Mouse (Mus musculus) urinary bladder, postnatal 25 days (tissue): ENCODE results near the gene Trpv4.

Experiments used
- DNase-seq: peaks from one replicate; pipeline ENCODE4 v3.0.0; 2022; ENCODE audit warnings: low spot score

Trpv4 gene

DNA sequence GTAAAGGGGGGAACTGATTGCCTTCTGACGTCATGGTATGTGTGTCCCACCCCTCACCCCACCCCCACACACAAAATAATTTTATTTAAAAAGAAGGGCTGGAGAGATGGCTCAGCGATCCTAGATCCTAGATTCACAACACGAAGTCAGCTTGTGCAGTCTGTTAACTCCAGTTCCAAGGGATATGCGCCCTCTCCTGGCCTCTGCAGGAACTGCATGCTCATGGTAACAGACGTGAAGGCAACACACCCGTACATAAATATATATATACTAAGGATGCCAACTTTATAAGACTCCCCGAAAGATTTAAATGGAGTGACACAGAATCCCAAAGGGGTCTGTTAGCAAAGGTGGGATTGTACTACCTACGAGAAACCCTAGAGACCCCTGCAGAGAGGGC, 39.4 kb downstream of the Trpv4 start:
- peak; percentile 69 for DNase-seq

DNA sequence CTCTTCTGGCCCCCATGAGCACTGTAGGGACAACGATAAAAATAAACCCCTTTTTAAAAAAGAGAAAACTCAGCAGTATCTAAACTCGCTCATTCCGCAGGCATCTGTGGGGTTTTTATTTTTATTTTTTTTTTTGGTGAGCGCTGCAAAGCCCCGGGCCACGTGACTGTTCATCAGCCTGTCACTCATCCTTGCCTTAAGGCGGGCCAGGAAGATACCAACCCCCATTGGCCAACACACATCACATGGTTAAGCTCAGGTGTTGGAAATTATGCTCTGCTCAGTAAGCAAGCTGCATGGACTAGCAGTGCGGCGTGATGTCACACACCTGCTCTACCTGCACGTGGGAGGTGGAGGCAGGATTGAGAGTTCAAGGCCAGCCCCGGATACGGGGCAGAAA, 40.4 kb downstream of the Trpv4 start:
- DNase-seq: no peak

- no peak for DNase-seq
These were observed 41.7 kb downstream of the Trpv4 start for GRCm38 (mm10) chr5:114616336-114617061.

- DNase-seq: no peak
These were observed 43.4 kb downstream of the Trpv4 start for GRCm38 (mm10) chr5:114614863-114615262.

DNA sequence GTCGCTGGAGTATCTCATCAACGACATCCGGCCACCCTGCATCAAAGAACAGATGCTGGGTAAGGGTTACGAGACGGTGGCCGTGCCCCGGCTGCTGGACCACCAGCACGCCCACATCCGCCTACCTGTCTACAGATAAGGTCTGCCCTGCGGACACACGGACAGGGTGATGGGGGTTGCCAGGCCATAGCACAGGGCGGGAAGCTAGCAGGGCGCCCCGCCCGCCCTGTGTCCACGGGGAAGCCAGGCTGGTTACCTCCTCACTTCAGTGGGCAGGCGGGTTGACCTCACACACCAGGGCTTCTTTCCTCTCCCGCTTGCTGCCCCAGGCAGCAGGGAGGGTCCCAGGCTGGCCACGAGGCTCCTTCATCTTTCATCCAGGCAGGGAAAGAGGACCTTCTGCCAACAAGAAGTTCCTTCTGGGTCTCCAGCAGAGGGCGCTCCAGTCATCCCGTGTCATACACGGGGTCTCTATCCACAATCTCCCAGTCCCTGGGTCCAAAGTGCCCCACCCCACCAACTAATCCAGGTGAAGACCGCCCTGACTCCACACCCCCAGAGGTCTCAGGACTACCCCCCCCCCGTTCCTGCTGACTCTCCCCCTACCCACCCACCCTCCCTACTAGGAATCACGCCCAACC, 46.1 kb downstream of the Trpv4 start:
- DNase-seq: peak; percentile 42

DNA sequence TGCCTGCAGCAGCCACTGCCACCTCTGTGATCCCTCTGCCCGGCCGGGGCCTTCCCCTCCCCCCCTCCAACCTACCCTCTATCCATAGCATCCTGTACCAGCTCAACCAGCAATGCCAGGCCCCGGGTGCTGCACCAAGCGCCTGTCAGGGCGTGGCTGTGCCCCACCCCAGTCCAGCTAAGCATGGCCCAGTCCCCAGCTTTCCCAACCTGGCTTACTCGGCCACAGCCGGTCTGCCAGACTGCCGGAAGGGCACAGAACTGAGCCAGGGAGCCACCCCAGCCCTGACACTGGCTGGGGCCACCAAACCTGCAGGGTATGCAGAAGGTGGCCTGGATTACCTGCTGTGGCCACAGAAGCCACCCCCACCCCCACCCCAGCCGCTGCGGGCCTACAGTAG, 47.0 kb downstream of the Trpv4 start:
- DNase-seq: no peak

GRCm38 (mm10) chr5:114608516-114608915, 49.7 kb downstream of the Trpv4 start:
- peak; percentile 77 for DNase-seq

GRCm38 (mm10) chr5:114607651-114608050, 50.6 kb downstream of the Trpv4 start:
- DNase-seq: no peak

- DNase-seq: no peak
These were observed 52.2 kb downstream of the Trpv4 start for GRCm38 (mm10) chr5:114605981-114606380.

DNA sequence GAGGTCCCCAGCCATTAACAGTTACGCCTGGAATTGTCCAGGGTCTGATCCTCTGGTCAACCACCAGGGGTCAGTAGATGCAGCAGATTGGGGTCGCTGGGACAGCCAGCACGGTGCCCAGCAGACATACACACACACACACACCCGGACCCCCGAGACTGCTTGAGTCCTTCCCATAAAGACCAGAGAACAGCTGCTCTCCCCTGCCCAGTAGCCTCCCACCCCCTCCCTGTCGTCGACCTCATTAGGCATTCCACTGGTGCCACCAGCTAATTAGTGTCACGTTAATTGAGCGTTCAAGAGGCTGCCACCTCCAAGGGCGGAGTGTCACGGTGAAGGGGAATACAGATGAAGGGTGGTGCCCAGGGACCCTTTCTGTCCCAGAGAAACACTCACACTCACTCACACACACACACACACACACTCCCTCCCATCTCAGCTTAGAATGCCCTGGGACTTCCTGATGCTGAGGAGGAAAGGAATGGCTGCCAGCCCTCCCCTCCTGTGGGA, 53.4 kb downstream of the Trpv4 start:
- no peak for DNase-seq

- DNase-seq: no peak
These were observed 54.2 kb downstream of the Trpv4 start for GRCm38 (mm10) chr5:114603975-114604374.

DNA sequence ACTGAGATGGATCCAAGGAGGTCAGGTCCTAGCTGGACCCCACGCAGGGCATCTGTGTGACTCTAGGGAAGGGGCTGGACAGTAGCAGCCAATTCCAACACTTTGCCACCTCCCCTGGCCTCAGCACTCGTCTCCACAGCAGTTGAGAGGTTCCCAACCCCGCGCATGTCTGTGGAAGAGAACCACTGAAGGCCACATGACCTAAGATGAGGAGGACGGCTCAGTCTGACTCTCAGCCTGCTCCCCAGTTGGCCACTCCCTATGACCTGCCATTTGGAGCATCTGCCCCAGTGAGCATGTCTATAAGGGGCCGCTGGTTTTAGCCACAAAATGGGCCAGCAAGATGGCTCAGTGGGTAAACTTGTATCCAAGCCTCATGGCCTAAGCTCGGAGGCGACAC, 56.2 kb downstream of the Trpv4 start:
- no peak for DNase-seq

DNA sequence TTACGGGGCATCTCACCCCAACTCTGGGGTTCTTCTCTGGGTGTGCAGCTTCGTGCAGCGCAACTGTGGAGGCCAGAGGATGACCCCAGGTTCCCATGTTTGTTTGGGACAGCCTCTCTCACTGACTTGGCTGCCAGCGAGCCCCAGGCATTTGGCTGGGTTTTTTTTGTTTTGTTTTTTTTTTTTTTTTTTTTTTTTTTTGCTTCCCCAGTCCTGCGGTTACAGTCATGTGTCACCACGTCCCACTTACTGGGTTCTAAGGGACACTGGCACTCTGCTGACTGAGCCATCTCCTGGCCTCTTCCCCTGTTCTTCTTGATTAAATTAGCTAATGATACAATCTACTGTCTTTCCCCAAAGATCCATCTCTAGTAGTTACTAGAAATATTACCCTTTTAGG, 60.6 kb downstream of the Trpv4 start:
- DNase-seq: no peak

DNA sequence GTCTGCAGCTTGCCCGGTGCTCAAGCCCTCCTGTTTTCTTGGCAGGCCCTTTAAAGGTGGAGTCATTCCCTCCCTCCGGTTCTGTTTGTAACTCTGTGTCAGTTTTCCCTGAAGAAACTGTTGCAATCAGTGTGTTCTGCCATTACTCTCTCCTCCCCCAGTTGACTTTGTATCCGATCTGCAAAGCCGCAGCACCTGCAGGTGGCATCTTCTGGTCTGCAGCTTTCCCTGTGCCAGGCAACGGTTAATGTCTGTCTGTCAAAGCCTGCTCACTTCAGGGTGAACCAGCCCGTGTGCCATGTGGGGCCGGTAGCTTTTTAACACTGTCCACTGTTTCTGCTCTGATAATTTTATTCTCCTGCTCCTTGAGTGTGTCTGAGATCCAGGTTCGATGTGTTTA, 61.0 kb downstream of the Trpv4 start:
- DNase-seq: no peak

DNA sequence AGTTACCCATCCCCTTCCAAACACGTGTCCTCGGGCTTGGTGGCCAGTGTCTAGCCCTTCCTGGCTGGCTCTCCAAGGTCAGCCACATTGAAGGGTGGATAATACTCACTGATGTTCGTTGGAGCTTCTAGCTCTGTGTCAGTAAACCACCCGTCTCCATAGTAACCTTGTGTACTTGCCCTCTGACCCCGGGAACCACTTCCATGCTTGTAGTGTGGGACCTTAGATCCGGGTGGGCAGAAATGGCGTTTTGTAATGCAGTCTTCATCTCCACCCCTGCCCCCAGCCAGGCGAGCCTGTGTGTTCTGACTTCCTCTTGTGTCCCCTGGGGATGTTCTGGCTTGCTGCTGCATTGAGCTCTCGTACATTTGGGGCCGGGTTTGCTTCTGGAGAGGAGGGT, 61.6 kb downstream of the Trpv4 start:
- no peak for DNase-seq

DNA sequence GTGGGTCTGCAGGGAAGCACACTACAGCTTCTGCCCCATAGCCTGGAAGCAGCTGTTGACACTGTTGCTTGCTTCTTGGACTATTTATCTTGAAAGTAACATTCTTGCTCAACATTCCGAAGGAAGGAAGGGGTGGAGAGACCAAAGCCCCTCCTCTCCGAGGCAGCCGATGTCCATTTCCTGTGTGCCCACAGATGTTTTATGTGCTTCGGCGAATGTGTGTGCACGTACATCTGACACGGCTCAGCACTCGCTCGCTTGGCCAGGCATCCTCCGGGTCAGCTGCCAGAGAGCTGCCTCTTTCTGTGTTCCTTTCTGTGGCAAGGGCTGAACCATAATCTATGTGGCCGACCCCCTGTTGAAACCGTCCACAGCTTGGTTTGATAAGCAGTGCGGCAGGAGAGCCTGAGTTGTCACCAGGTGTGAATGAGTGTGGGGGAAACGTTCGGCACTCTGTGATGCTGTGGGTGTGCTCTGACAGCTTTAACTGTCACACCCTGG, 63.4 kb downstream of the Trpv4 start:
- no peak for DNase-seq

- no peak for DNase-seq
These were observed 64.3 kb downstream of the Trpv4 start for GRCm38 (mm10) chr5:114593949-114594348.

DNA sequence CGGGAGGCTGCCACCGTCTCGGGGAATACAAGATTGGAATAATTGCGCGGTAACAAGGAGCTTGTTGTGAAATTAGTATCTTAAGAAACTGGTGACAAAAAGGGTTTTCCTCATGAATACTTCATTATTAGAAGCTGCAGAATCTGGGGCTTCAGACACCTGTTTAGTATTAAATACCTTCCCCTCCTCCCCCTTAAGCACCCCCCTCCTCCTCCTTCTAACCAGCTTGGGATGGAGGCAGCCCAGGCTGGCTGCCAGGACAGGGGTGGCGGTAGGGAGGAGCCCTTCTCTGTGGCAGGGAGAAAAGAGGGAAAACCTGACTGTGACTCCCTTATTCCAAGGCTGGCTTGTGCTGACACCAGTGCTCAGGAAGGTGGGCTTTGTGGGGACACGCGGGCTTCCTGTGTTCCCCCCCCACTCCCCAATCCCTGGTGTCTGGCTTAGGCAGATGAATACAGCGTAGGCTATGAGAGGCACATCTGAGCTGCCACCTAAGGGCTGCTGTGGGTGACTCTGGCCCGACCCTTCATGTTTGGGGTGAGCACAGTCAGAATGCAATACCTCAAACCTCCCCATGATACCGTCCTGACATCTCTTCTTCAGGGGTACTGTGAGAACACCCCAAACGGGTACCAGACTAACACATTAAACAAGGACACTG, 64.9 kb downstream of the Trpv4 start:
- no peak for DNase-seq

DNA sequence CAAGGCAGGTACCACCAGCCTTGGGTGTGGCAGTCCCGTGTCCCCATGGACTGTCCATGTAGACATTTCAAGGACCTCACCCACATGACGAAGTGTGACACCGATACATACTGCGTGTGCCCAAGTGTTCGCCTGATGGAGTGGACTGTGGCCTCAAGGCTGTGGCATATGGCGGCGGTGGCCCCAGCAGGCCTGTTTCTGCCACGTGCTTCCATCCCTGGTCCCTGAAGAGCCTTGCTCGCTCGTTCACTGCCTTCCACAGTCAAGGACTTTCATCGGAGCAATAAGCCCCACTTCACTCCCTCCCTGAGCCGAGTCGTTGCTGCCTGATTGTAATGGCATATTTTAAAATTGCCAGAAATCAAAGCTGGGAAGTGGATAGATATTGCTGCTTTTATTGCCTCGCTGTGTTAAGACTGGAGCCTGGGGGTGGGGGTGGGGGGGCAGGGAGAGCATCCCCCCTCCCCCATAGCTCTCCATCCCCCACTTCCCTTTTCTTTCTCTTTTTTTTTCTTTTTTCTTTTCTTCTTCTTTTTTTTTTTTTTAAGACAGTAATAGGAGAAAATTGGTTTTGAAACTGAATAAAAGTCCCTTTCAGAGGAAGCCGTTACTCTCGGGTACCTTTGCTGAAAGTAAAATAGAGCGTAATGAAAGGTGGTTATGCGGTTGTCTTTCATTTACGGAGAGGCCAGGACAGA, 65.6 kb downstream of the Trpv4 start:
- DNase-seq: no peak

GRCm38 (mm10) chr5:114591151-114591561, 67.1 kb downstream of the Trpv4 start:
- no peak for DNase-seq

DNA sequence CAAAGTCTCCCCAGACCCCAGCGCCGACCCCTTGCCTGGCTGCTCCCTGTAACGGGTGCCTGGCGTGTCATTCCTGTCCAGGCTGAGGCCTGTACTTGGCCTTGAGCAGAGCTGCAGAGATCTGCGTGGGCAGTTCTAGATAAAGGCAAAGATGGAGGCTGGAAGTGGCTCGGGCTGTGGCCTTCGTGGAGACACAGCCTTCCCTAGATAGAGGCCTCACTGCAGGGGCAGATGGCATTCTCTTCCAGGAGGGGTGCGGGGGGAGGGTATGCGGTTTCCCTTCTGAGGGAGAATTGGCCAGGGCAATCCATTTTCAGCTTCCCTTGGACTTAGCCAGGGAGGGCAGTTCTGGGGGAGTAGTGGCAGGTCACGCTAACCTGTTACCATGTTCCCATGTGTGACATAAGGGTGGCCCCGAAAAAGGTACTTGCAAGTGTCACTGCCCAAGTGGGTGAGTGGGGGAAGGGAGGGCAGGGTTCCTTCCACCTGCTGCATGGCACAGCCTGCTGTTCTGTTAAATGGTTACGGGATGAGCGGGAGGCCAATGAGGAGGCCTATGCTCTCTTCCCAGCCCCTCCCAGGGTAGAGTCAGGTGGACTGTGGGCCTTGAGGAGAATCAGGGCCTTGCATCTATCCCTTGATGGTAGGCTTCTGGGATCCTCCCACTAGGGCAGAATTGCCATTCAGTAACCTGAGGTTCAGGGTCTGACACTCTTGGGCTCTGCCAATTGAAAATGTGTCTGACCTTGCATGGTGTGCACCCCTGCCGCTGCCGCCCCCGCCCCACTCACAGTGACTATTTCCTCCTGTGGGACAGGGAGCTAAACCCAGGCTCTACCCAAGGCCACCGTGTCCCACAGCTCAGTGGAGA, 67.9 kb downstream of the Trpv4 start:
- no peak for DNase-seq
